Comparison of ENCODE assay signal across 18 mouse cellular contexts in the genomic region with DNA sequence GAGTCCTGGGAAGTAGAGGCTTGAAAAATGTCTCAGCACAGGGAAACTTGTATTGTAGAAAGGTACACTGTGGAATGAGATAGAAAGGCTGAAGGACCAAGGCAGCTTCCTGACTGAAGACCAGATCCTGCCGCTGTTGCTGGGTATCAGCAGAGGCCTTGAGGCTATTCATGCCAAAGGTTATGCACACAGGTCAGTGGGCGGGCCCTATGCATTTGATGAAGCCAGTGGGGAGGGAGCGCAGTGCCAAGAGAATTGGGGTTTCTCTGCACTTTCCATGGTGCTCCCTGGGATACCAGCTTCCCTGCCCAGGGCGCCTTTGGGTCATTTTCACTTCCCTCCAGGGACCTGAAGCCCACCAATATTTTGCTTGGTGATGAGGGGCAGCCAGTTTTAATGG. TPM values are rescaled to one million over a fixed set of nuclear protein-coding genes. Genes with fewer than 3 reads are reported as not detected.
DNase-seq lines count a peak whose midpoint lies in the region; ATAC-seq lines count a peak whose summit lies in the region.
"Had no signal": no experiment of that assay in that cellular context is flagged by ENCODE, and none has a peak within 500 bp of the region (broad histone marks: within the 10 kb centered on the region; RNA-seq: fewer than 3 reads in every experiment).

No protein-coding gene starts in this region.

- peaks cover 29% of the 10 kb centered on the region for H3K36me3 ChIP-seq in heart, embryonic 15.5 days
- peaks cover 43% of the 10 kb centered on the region for H3K36me3 ChIP-seq in neural tube, embryonic 13.5 days
- H3K36me3 ChIP-seq in limb, embryonic 10.5 days = peaks cover 44% of the 10 kb centered on the region
- peaks cover 28% of the 10 kb centered on the region for H3K36me3 ChIP-seq in neural tube, embryonic 15.5 days

- H3K4me3 ChIP-seq in heart, embryonic 15.5 days = no peak overlapping the region
- no peak overlapping the region for H3K4me3 ChIP-seq in neural tube, embryonic 13.5 days
- H3K4me3 ChIP-seq in limb, embryonic 10.5 days = peak overlapping the region; percentile 2; the same call in 1 of the 2 replicates
- no peak overlapping the region for H3K4me3 ChIP-seq in neural tube, embryonic 15.5 days (replicated peaks)
- H3K4me3 ChIP-seq: layer of hippocampus, adult 2 months; neural tube, embryonic 12.5 days had no signal

- no peak for DNase-seq in heart, adult 11 months
- no peak for DNase-seq in neural tube, embryonic 10.5 days (ENCODE audit: extremely low spot score, low spot score)
- DNase-seq in limb, embryonic 10.5 days (ENCODE audit: low spot score) = no peak
- no peak for DNase-seq in adipocyte (ENCODE audit: low spot score)
- no peak for DNase-seq in urinary bladder, adult 18-20 months (ENCODE audit: low spot score in 2 of 2)
- DNase-seq: cerebellum, adult 2 months; heart, adult 18-20 months; right cerebral cortex, adult 18-20 months had no signal

- H3K9ac ChIP-seq in heart, embryonic 15.5 days = no peak overlapping the region
- peak overlapping the region; percentile 17; the same call in 1 of the 2 replicates for H3K9ac ChIP-seq in neural tube, embryonic 13.5 days
- no peak overlapping the region for H3K9ac ChIP-seq in neural tube, embryonic 15.5 days (replicated peaks)
- H3K9ac ChIP-seq: hindbrain, embryonic 15.5 days; neural tube, embryonic 12.5 days had no signal

- peaks cover 13% of the 10 kb centered on the region; the same call in 1 of the 2 replicates for H3K27me3 ChIP-seq in heart, embryonic 15.5 days
- H3K27me3 ChIP-seq in neural tube, embryonic 13.5 days = peaks cover 31% of the 10 kb centered on the region
- peaks cover 27% of the 10 kb centered on the region for H3K27me3 ChIP-seq in limb, embryonic 10.5 days (ENCODE audit: low read depth, poor library complexity, severe bottlenecking)
- H3K27me3 ChIP-seq in neural tube, embryonic 15.5 days (replicated peaks) = peaks cover 23% of the 10 kb centered on the region

- WGBS in heart, embryonic 15.5 days = 84% methylated on average over 4 of the region's 4 CpGs
- 84% methylated on average over 4 of the region's 4 CpGs for WGBS in neural tube, embryonic 13.5 days
- 86% methylated on average over 4 of the region's 4 CpGs for WGBS in limb, embryonic 10.5 days
- 86% methylated on average over 4 of the region's 4 CpGs for WGBS in neural tube, embryonic 15.5 days

- H3K27ac ChIP-seq in heart, embryonic 15.5 days = no peak overlapping the region
- H3K27ac ChIP-seq in neural tube, embryonic 13.5 days (replicated peaks) = no peak overlapping the region
- H3K27ac ChIP-seq in limb, embryonic 10.5 days = no peak overlapping the region
- H3K27ac ChIP-seq in neural tube, embryonic 15.5 days (replicated peaks) = no peak overlapping the region
- H3K27ac ChIP-seq: hindbrain, embryonic 15.5 days; layer of hippocampus, adult 2 months; neural tube, embryonic 12.5 days had no signal

- no peak for ATAC-seq in heart, embryonic 15.5 days (replicated peaks; ENCODE audit: insufficient number of reproducible peaks, insufficient read depth, low FRiP score, low read depth)
- ATAC-seq in neural tube, embryonic 13.5 days (ENCODE audit: low read depth) = no peak
- no peak for ATAC-seq in neural tube, embryonic 15.5 days (ENCODE audit: low FRiP score)
- ATAC-seq: forebrain, embryonic 16.5 days had no signal

- H3K4me1 ChIP-seq in heart, embryonic 15.5 days (replicated peaks) = peaks cover 38% of the 10 kb centered on the region
- peaks cover 45% of the 10 kb centered on the region for H3K4me1 ChIP-seq in neural tube, embryonic 13.5 days (replicated peaks)
- peaks cover 51% of the 10 kb centered on the region for H3K4me1 ChIP-seq in limb, embryonic 10.5 days
- peaks cover 49% of the 10 kb centered on the region for H3K4me1 ChIP-seq in neural tube, embryonic 15.5 days

- no peaks in the 10 kb centered on the region for H3K9me3 ChIP-seq in heart, embryonic 15.5 days (replicated peaks)
- H3K9me3 ChIP-seq in neural tube, embryonic 13.5 days = no peaks in the 10 kb centered on the region
- no peaks in the 10 kb centered on the region for H3K9me3 ChIP-seq in limb, embryonic 10.5 days (replicated peaks)
- no peaks in the 10 kb centered on the region for H3K9me3 ChIP-seq in neural tube, embryonic 15.5 days (replicated peaks)
- H3K9me3 ChIP-seq: hindbrain, embryonic 15.5 days; neural tube, embryonic 12.5 days had no signal

- H3K4me2 ChIP-seq in heart, embryonic 15.5 days = peak overlapping the region; percentile 2; the same call in 1 of the 2 replicates
- H3K4me2 ChIP-seq in neural tube, embryonic 13.5 days = no peak overlapping the region
- peak overlapping the region; percentile 93; the same call in 1 of the 2 replicates for H3K4me2 ChIP-seq in neural tube, embryonic 15.5 days
- H3K4me2 ChIP-seq: midbrain, embryonic 11.5 days had no signal

RNA-seq across cellular contexts. Expression of a gene that starts 1.9 kb away (rescaled TPM):
- 73.6 and 96.9 TPM in 2 replicates for polyA plus RNA-seq in heart, embryonic 15.5 days (2015; fragmentation: Nextera tagmentation; extraction: Ambion mirVana)
- 128 and 138 TPM in 2 replicates for polyA plus RNA-seq in neural tube, embryonic 13.5 days (2015; fragmentation: Nextera tagmentation; extraction: Ambion mirVana)
- polyA plus RNA-seq in limb, embryonic 10.5 days (2016; fragmentation: Nextera tagmentation; extraction: Ambion mirVana) = 146 and 149 TPM in 2 replicates
- polyA plus RNA-seq in neural tube, embryonic 15.5 days (2015; fragmentation: Nextera tagmentation; extraction: Ambion mirVana) = 158 and 159 TPM in 2 replicates

RNA-seq across cellular contexts. Expression of a gene that starts 1.9 kb away (rescaled TPM):
- 9.4 and 11.4 TPM in 2 replicates for polyA plus RNA-seq in heart, embryonic 15.5 days (2015; fragmentation: Nextera tagmentation; extraction: Ambion mirVana)
- polyA plus RNA-seq in neural tube, embryonic 13.5 days (2015; fragmentation: Nextera tagmentation; extraction: Ambion mirVana) = 16.6 and 19.7 TPM in 2 replicates
- polyA plus RNA-seq in limb, embryonic 10.5 days (2016; fragmentation: Nextera tagmentation; extraction: Ambion mirVana) = 10.3 and 12.8 TPM in 2 replicates
- 16.2 and 17.5 TPM in 2 replicates for polyA plus RNA-seq in neural tube, embryonic 15.5 days (2015; fragmentation: Nextera tagmentation; extraction: Ambion mirVana)

RNA-seq across cellular contexts. Expression of a gene that starts 7.1 kb away (rescaled TPM):
- polyA plus RNA-seq in heart, embryonic 15.5 days (2015; fragmentation: Nextera tagmentation; extraction: Ambion mirVana) = 41.9 and 56.7 TPM in 2 replicates
- polyA plus RNA-seq in neural tube, embryonic 13.5 days (2015; fragmentation: Nextera tagmentation; extraction: Ambion mirVana) = 10.5 and 10.6 TPM in 2 replicates
- polyA plus RNA-seq in limb, embryonic 10.5 days (2016; fragmentation: Nextera tagmentation; extraction: Ambion mirVana) = 10.0 and 10.7 TPM in 2 replicates
- 44.6 and 81.9 TPM in 2 replicates for polyA plus RNA-seq in neural tube, embryonic 15.5 days (2015; fragmentation: Nextera tagmentation; extraction: Ambion mirVana)

RNA-seq across cellular contexts. Expression of a gene that starts 19.4 kb away (rescaled TPM):
- 0.23 TPM in 1 of 2 replicates, not detected in the other for polyA plus RNA-seq in heart, embryonic 15.5 days (2015; fragmentation: Nextera tagmentation; extraction: Ambion mirVana)
- polyA plus RNA-seq in neural tube, embryonic 13.5 days (2015; fragmentation: Nextera tagmentation; extraction: Ambion mirVana) = not detected in 2 replicates
- polyA plus RNA-seq in limb, embryonic 10.5 days (2016; fragmentation: Nextera tagmentation; extraction: Ambion mirVana) = not detected in 2 replicates
- polyA plus RNA-seq in neural tube, embryonic 15.5 days (2015; fragmentation: Nextera tagmentation; extraction: Ambion mirVana) = 0.29 TPM in 1 of 2 replicates, not detected in the other
- polyA plus RNA-seq: cerebellum, adult 2 months; embryonic facial prominence, embryonic 11.5 days; forebrain, embryonic 16.5 days; hindbrain, embryonic 15.5 days; lung, embryonic 16.5 days; midbrain, embryonic 11.5 days; neural tube, embryonic 12.5 days had no signal

RNA-seq across cellular contexts. Expression of a gene that starts 20.5 kb away (rescaled TPM):
- polyA plus RNA-seq in heart, embryonic 15.5 days (2015; fragmentation: Nextera tagmentation; extraction: Ambion mirVana) = 27.1 and 31.0 TPM in 2 replicates
- polyA plus RNA-seq in neural tube, embryonic 13.5 days (2015; fragmentation: Nextera tagmentation; extraction: Ambion mirVana) = 49.4 and 50.8 TPM in 2 replicates
- polyA plus RNA-seq in limb, embryonic 10.5 days (2016; fragmentation: Nextera tagmentation; extraction: Ambion mirVana) = 19.1 and 23.9 TPM in 2 replicates
- polyA plus RNA-seq in neural tube, embryonic 15.5 days (2015; fragmentation: Nextera tagmentation; extraction: Ambion mirVana) = 59.2 and 63.6 TPM in 2 replicates
